Mouse (Mus musculus): ENCODE data around the gene Pradc1. TPM values are rescaled to one million over a fixed set of nuclear protein-coding genes. Genes with fewer than 3 reads are reported as not detected.
"Not testable (repeated sequence)": the region's sequence is repeated elsewhere in the genome, so short reads cannot be mapped to it uniquely, and the experiment has no call there.

Pradc1 gene
- polyA plus RNA-seq, 1 experiment = 13.9 TPM

GRCm38 (mm10) chr6:85452816-85453215 is 1.0 kb upstream of the Pradc1 start:
- Histone ChIP-seq H3K4me1 (ENCODE audit: control insufficient read depth, insufficient read depth, insufficient read length) (peaks cover 15% of the 10 kb centered on the region; the same call in 1 of the 2 replicates), H3K27me3 (ENCODE audit: control insufficient read depth, insufficient read depth, low read length) (no peaks in the 10 kb centered on the region), H3K4me3 (ENCODE audit: extremely low read depth, insufficient read depth, insufficient read length) (peak overlapping the region; percentile 96), H3K36me3 (ENCODE audit: control insufficient read depth, insufficient read depth, low read length) (no peaks in the 10 kb centered on the region), H3K27ac (ENCODE audit: insufficient read depth, low read length) (peak overlapping the region; percentile 79; the same call in 1 of the 2 replicates)
- 8% methylated on average over 7 of the region's 7 CpGs for WGBS
- DNase-seq (ENCODE audit: low read depth in 1 of 2, low spot score in 2 of 2) = no peak
- TF ChIP-seq POLR2A (IDR thresholded peaks at IDR 0.05; ENCODE audit: low read depth, low read length) (no peak), CTCF (IDR thresholded peaks at IDR 0.05; ENCODE audit: extremely low read depth, insufficient read depth, insufficient read length, insufficient replicate concordance) (no peak)

DNA sequence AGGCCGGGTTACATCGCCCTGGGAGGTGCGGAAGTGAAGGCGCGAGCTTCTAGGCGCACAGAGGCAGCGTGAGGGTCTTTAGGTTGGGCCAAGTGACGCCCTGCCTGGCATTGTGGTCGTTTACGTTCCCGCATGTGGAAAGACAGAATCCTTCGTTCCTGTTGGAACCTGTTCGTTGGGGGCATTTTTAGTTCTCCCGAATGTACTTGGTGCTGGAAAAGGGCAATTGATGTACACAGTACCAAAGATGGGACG is 568 bp upstream of the Pradc1 start:
- no peaks in the 10 kb centered on the region for H3K36me3 ChIP-seq (ENCODE audit: control insufficient read depth, insufficient read depth, low read length)
- peak overlapping the region; percentile 96 for H3K4me3 ChIP-seq (ENCODE audit: extremely low read depth, insufficient read depth, insufficient read length)
- TF ChIP-seq CTCF (IDR thresholded peaks at IDR 0.05; ENCODE audit: extremely low read depth, insufficient read depth, insufficient read length, insufficient replicate concordance) (no peak), POLR2A (IDR thresholded peaks at IDR 0.05; ENCODE audit: low read depth, low read length) (no peak)
- no peak for DNase-seq (ENCODE audit: low read depth in 1 of 2, low spot score in 2 of 2)
- H3K27ac ChIP-seq (ENCODE audit: insufficient read depth, low read length) = peak overlapping the region; percentile 79
- H3K27me3 ChIP-seq (ENCODE audit: control insufficient read depth, insufficient read depth, low read length) = no peaks in the 10 kb centered on the region
- peaks cover 15% of the 10 kb centered on the region; the same call in 1 of the 2 replicates for H3K4me1 ChIP-seq (ENCODE audit: control insufficient read depth, insufficient read depth, insufficient read length)
- WGBS = under 1% methylated on average over 15 of the region's 15 CpGs

- peaks cover 15% of the 10 kb centered on the region; the same call in 1 of the 2 replicates for H3K4me1 ChIP-seq (ENCODE audit: control insufficient read depth, insufficient read depth, insufficient read length)
These were observed 790 bp downstream of the Pradc1 start, which contains the start of gene Cct7 for GRCm38 (mm10) chr6:85450697-85451663. Gene Cct7 (plus strand): TSS chr6:85451514.

GRCm38 (mm10) chr6:85450140-85450539 is 1.6 kb downstream of the Pradc1 start:
- peaks cover 15% of the 10 kb centered on the region; the same call in 1 of the 2 replicates for H3K4me1 ChIP-seq (ENCODE audit: control insufficient read depth, insufficient read depth, insufficient read length)
- not testable (repeated sequence) for H3K36me3 ChIP-seq (ENCODE audit: control insufficient read depth, insufficient read depth, low read length); H3K4me3 ChIP-seq (ENCODE audit: extremely low read depth, insufficient read depth, insufficient read length); H3K27ac ChIP-seq (ENCODE audit: insufficient read depth, low read length); DNase-seq (ENCODE audit: low read depth in 1 of 2, low spot score in 2 of 2); H3K27me3 ChIP-seq (ENCODE audit: control insufficient read depth, insufficient read depth, low read length)
- 73% methylated on average over 1 of the region's 1 CpGs for WGBS

More at GRCm38 (mm10) chr6:85450697-85451663, 790 bp downstream of the Pradc1 start, which contains the start of gene Cct7:
- Histone ChIP-seq H3K27ac (ENCODE audit: insufficient read depth, low read length) (peak within 1 kb of the TSS; percentile 95), H3K4me3 (ENCODE audit: extremely low read depth, insufficient read depth, insufficient read length) (peak within 1 kb of the TSS; percentile 96), H3K36me3 (ENCODE audit: control insufficient read depth, insufficient read depth, low read length) (peaks cover 2% of the 10 kb centered on the region; the same call in 1 of the 2 replicates), H3K27me3 (ENCODE audit: control insufficient read depth, insufficient read depth, low read length) (no peaks in the 10 kb centered on the region)
- WGBS = 2% methylated on average over 96 of the region's 96 CpGs
- DNase-seq (ENCODE audit: low read depth in 1 of 2, low spot score in 2 of 2) = peak; percentile 97 to 98
- TF ChIP-seq CTCF (IDR thresholded peaks at IDR 0.05; ENCODE audit: extremely low read depth, insufficient read depth, insufficient read length, insufficient replicate concordance) = peak; percentile 25; the same call in 1 of the 2 replicates
- TF ChIP-seq POLR2A (IDR thresholded peaks at IDR 0.05; ENCODE audit: low read depth, low read length) = peak; percentile 79

DNA sequence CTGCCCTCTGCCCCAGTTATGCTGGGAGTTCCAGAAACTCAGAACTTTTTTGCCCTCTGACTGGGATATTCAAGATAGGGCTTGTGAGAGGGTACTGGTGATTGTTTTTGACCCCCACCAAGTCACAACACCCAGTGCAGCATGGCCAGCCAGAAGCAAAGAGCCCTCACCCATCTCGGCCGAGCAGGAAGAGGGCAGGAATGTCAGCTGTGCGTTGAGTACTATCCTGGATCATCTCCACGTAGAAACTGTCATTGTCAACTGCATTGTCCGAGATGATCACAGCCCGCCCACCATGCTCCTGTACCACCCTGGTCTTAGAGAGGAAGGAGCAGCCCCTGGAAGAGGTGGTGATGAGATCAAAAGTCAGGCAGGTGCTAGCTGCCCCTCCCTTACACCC is 4.4 kb downstream of the Pradc1 start:
- TF ChIP-seq POLR2A (IDR thresholded peaks at IDR 0.05; ENCODE audit: low read depth, low read length) (no peak), CTCF (IDR thresholded peaks at IDR 0.05; ENCODE audit: extremely low read depth, insufficient read depth, insufficient read length, insufficient replicate concordance) (no peak)
- 96% methylated on average over 6 of the region's 6 CpGs for WGBS
- H3K4me3 ChIP-seq (ENCODE audit: extremely low read depth, insufficient read depth, insufficient read length) = no peak overlapping the region
- H3K27ac ChIP-seq (ENCODE audit: insufficient read depth, low read length) = no peak overlapping the region
- H3K36me3 ChIP-seq (ENCODE audit: control insufficient read depth, insufficient read depth, low read length) = peaks cover 13% of the 10 kb centered on the region
- no peaks in the 10 kb centered on the region for H3K27me3 ChIP-seq (ENCODE audit: control insufficient read depth, insufficient read depth, low read length)
- no peak for DNase-seq (ENCODE audit: low read depth in 1 of 2, low spot score in 2 of 2)
- peaks cover 3% of the 10 kb centered on the region; the same call in 1 of the 2 replicates for H3K4me1 ChIP-seq (ENCODE audit: control insufficient read depth, insufficient read depth, insufficient read length)

GRCm38 (mm10) chr6:85445286-85445685 is 6.5 kb downstream of the Pradc1 start:
- DNase-seq (ENCODE audit: low read depth in 1 of 2, low spot score in 2 of 2) = no peak

More at GRCm38 (mm10) chr6:85445286-85445685, 6.5 kb downstream of the Pradc1 start:
- TF ChIP-seq CTCF (IDR thresholded peaks at IDR 0.05; ENCODE audit: extremely low read depth, insufficient read depth, insufficient read length, insufficient replicate concordance) (no peak), POLR2A (IDR thresholded peaks at IDR 0.05; ENCODE audit: low read depth, low read length) (no peak)
- H3K4me1 ChIP-seq (ENCODE audit: control insufficient read depth, insufficient read depth, insufficient read length) = no peaks in the 10 kb centered on the region
- WGBS = 91% methylated on average over 5 of the region's 5 CpGs
- no peak overlapping the region for H3K27ac ChIP-seq (ENCODE audit: insufficient read depth, low read length)
- H3K4me3 ChIP-seq (ENCODE audit: extremely low read depth, insufficient read depth, insufficient read length) = no peak overlapping the region
- H3K36me3 ChIP-seq (ENCODE audit: control insufficient read depth, insufficient read depth, low read length) = peaks cover 17% of the 10 kb centered on the region
- no peaks in the 10 kb centered on the region for H3K27me3 ChIP-seq (ENCODE audit: control insufficient read depth, insufficient read depth, low read length)
